Mouse (Mus musculus) stomach, postnatal 0 days (tissue): Measurements from ENCODE around the gene Sox13. TPM values are rescaled to one million over a fixed set of nuclear protein-coding genes. Genes with fewer than 3 reads are reported as not detected.

Experiments
- ATAC-seq: fragments of 200-750 bp; cut with Nextera tagmentation; 2 replicates; pipeline ENCODE4 v1.8.0; 2017; ENCODE audit not compliant: low FRiP score, low TSS enrichment
- DNase-seq: peaks from one replicate; pipeline ENCODE4 v3.0.0-alpha.2; 2016; ENCODE audit warnings: low spot score
- H3K27ac ChIP-seq: fragments of 300-500 bp; sonication (generic); replicated peaks from 2 replicates; pipeline ENCODE4 v1.5.1; 2014; ENCODE audit warnings: mild to moderate bottlenecking, control low read depth
- H3K27me3 ChIP-seq: fragments of 300-500 bp; sonication (generic); 2 replicates; pipeline ENCODE4 v1.6.1; 2014; ENCODE audit warnings: low read length; ENCODE audit not compliant: control insufficient read depth, insufficient read depth
- H3K36me3 ChIP-seq: fragments of 300-500 bp; sonication (generic); 2 replicates; pipeline ENCODE4 v1.6.1; 2014; ENCODE audit warnings: low read length, mixed read lengths; ENCODE audit not compliant: control insufficient read depth, insufficient read depth
- H3K4me1 ChIP-seq: fragments of 300-500 bp; sonication (generic); replicated peaks from 2 replicates; pipeline ENCODE4 v1.6.1; 2014; ENCODE audit warnings: antibody characterized with exemption; ENCODE audit not compliant: control insufficient read depth, insufficient read depth
- H3K4me2 ChIP-seq: fragments of 300-500 bp; sonication (generic); replicated peaks from 2 replicates; pipeline ENCODE4 v1.6.1; 2014; ENCODE audit warnings: low read depth, mild to moderate bottlenecking, control low read depth, moderate library complexity
- H3K4me3 ChIP-seq: fragments of 300-500 bp; sonication (generic); 2 replicates; pipeline ENCODE4 v1.5.1; 2014; ENCODE audit warnings: low read depth, low read length, control low read depth
- H3K9ac ChIP-seq: fragments of 300-500 bp; sonication (generic); 2 replicates; pipeline ENCODE4 v1.6.1; 2014; ENCODE audit warnings: mild to moderate bottlenecking, low read length, control low read depth, mixed read lengths
- H3K9me3 ChIP-seq: fragments of 300-500 bp; sonication (generic); 2 replicates; pipeline ENCODE4 v1.6.1; 2016; ENCODE audit warnings: low read length; ENCODE audit not compliant: control insufficient read depth
- CTCF ChIP-seq: IDR thresholded peaks from 2 replicates; pipeline ENCODE4 v1.5.1; 2016; ENCODE audit warnings: antibody characterized with exemption, low read depth, mild to moderate bottlenecking, moderate library complexity
- EP300 ChIP-seq: optimal IDR thresholded peaks from 2 replicates; pipeline ENCODE3; 2016; ENCODE audit warnings: antibody characterized with exemption
- WGBS: fragments of 180-500 bp; shearing (Covaris S2); extraction: QIAGEN DNeasy Blood & Tissue Kit; methylation state at CpG from one replicate; pipeline ENCODE4 v1.1.7; 2014; 5-methylcytosine and 5-hydroxymethylcytosine counted together
- polyA plus RNA-seq: library from polyadenylated mRNA; unstranded; fragments of >200 nt; fragmentation: Nextera tagmentation; extraction: Ambion mirVana; gene quantifications from 2 replicates; pipeline ENCODE4 v1.2.1, GENCODE M21; 2015

Gene Sox13
- polyA plus RNA-seq, 1 experiment from 2014 or later, result 3.7 TPM

- H3K4me2 ChIP-seq, result no peak overlapping the region
- no peaks in the 10 kb centered on the region for H3K36me3 ChIP-seq
- no peak for ATAC-seq
- DNase-seq, result no peak
- WGBS, result 69% methylated on average over 3 of the region's 3 CpGs
- H3K9ac ChIP-seq, result peak overlapping the region; percentile 58; the same call in 1 of the 2 replicates
- no peaks in the 10 kb centered on the region for H3K9me3 ChIP-seq
- peaks cover 11% of the 10 kb centered on the region for H3K4me1 ChIP-seq
- no peak for TF ChIP-seq EP300
- TF ChIP-seq CTCF, result no peak
- peak overlapping the region; percentile 70 for H3K27ac ChIP-seq
- no peak overlapping the region for H3K4me3 ChIP-seq
- H3K27me3 ChIP-seq, result no peaks in the 10 kb centered on the region
Observed at GRCm38 (mm10) chr1:133419178-133419834, 4.9 kb downstream of the Sox13 start.

GRCm38 (mm10) chr1:133418164-133418800, 5.9 kb downstream of the Sox13 start:
- H3K9ac ChIP-seq, result peak overlapping the region; percentile 58
- H3K4me3 ChIP-seq, result peak overlapping the region; percentile 36
- DNase-seq (peak; percentile 92), ATAC-seq (peak; percentile 86)
- peak overlapping the region; percentile 70 for H3K27ac ChIP-seq
- no peaks in the 10 kb centered on the region for H3K9me3 ChIP-seq
- no peaks in the 10 kb centered on the region for H3K27me3 ChIP-seq
- WGBS, result 14% methylated on average over 28 of the region's 28 CpGs
- no peaks in the 10 kb centered on the region for H3K36me3 ChIP-seq
- peak overlapping the region; percentile 67 for H3K4me2 ChIP-seq
- no peak for TF ChIP-seq EP300
- TF ChIP-seq CTCF, result peak; percentile 47
- peaks cover 11% of the 10 kb centered on the region for H3K4me1 ChIP-seq

GRCm38 (mm10) chr1:133417539-133417938, 6.6 kb downstream of the Sox13 start:
- 0 out of 2 replicates have a peak, but pooled peaks have one; percentile 19 for ATAC-seq
- H3K4me2 ChIP-seq, result peak overlapping the region; percentile 67
- DNase-seq, result no peak
- H3K36me3 ChIP-seq, result no peaks in the 10 kb centered on the region
- TF ChIP-seq CTCF, result no peak
- WGBS, result 56% methylated on average over 1 of the region's 1 CpGs
- peak overlapping the region; percentile 36; the same call in 1 of the 2 replicates for H3K4me3 ChIP-seq
- peak overlapping the region; percentile 70 for H3K27ac ChIP-seq
- peaks cover 17% of the 10 kb centered on the region for H3K4me1 ChIP-seq
- H3K27me3 ChIP-seq, result no peaks in the 10 kb centered on the region
- no peaks in the 10 kb centered on the region for H3K9me3 ChIP-seq
- peak overlapping the region; percentile 58 for H3K9ac ChIP-seq

GRCm38 (mm10) chr1:133417113-133417512, 7.1 kb downstream of the Sox13 start:
- Histone ChIP-seq H3K27me3 (no peaks in the 10 kb centered on the region), H3K36me3 (no peaks in the 10 kb centered on the region), H3K4me3 (no peak overlapping the region), H3K9me3 (no peaks in the 10 kb centered on the region), H3K4me2 (no peak overlapping the region), H3K27ac (peak overlapping the region; percentile 70), H3K4me1 (peaks cover 17% of the 10 kb centered on the region), H3K9ac (no peak overlapping the region)
- DNase-seq, result no peak
- ATAC-seq, result no peak
- TF ChIP-seq EP300 (no peak), CTCF (no peak)
- WGBS, result 76% methylated on average over 3 of the region's 3 CpGs

GRCm38 (mm10) chr1:133416472-133416871, 7.7 kb downstream of the Sox13 start:
- Histone ChIP-seq H3K4me2 (no peak overlapping the region), H3K9ac (no peak overlapping the region), H3K9me3 (no peaks in the 10 kb centered on the region), H3K36me3 (no peaks in the 10 kb centered on the region), H3K4me3 (no peak overlapping the region), H3K27ac (peak overlapping the region; percentile 70), H3K27me3 (no peaks in the 10 kb centered on the region), H3K4me1 (peaks cover 17% of the 10 kb centered on the region)
- no peak for ATAC-seq
- TF ChIP-seq CTCF, result no peak
- WGBS, result 78% methylated on average over 7 of the region's 7 CpGs
- no peak for DNase-seq

- Histone ChIP-seq H3K9ac (0 out of 2 replicates have a peak overlapping the region, but pooled peaks have one; percentile 8), H3K27ac (peak overlapping the region; percentile 58), H3K36me3 (no peaks in the 10 kb centered on the region), H3K4me2 (peak overlapping the region; percentile 8; the same call in 1 of the 2 replicates), H3K4me3 (no peak overlapping the region), H3K9me3 (no peaks in the 10 kb centered on the region), H3K27me3 (no peaks in the 10 kb centered on the region), H3K4me1 (peaks cover 17% of the 10 kb centered on the region)
- TF ChIP-seq CTCF (no peak), EP300 (no peak)
- ATAC-seq (peak; percentile 13; the same call in 1 of the 2 replicates), DNase-seq (no peak)
- 62% methylated on average over 6 of the region's 6 CpGs for WGBS
Observed at GRCm38 (mm10) chr1:133415505-133415904, 8.7 kb downstream of the Sox13 start.
